Mouse (Mus musculus) kidney, postnatal 10 days (tissue): ENCODE results near the gene Naa60.
"Not testable (repeated sequence)": the region's sequence is repeated elsewhere in the genome, so short reads cannot be mapped to it uniquely, and the experiment has no call there.

ENCODE experiments used
- DNase-seq: peaks from one replicate; pipeline ENCODE4 v3.0.0; 2021; ENCODE audit warnings: mixed read lengths

Gene Naa60

DNA sequence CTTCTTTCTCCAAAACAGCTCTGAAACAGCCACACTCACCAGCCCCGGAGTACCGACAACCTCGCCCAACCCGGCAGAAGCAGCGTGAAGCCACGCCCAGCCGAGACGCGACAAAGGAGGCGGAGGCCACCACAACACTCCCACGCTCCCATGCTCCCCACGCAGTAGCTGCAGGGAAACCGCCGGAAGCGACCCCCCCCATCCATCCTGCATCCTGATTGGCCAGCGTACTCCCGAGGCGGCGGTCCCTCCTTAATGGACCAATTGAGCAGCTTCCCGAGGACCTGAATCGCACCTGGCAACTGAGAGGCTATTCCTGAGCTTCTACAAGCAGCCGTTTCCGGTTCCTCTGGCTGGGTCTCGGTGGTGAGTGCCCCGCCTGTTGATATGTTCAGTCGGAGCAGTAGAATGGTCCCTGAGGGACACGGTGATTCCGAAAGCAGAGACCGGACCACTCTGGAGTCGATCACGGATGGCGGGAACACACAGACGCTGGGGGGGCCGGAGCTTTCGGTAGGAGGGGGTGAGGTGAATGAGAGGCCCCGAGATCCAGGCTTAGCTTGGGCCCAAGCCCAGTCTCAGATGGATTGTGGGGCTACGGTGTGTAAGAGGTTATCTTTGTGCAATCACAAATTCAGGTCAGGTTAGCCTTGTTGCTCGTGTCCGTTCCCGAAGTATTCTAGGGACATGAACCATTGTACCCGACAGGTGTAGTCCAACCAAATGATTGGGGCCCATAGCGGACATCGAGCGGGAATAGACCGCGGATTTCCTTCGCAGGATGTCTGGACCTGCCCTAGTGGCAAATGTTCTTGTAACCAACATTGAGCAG, at the start of gene Naa60:
Naa60 (plus strand) TSS at position 160 of the 832 bp plus-strand sequence.
- DNase-seq = peak; percentile 96

- DNase-seq = no peak
Measured at GRCm38 (mm10) chr16:3828021-3828420, 44.2 kb upstream of the Naa60 start.

DNA sequence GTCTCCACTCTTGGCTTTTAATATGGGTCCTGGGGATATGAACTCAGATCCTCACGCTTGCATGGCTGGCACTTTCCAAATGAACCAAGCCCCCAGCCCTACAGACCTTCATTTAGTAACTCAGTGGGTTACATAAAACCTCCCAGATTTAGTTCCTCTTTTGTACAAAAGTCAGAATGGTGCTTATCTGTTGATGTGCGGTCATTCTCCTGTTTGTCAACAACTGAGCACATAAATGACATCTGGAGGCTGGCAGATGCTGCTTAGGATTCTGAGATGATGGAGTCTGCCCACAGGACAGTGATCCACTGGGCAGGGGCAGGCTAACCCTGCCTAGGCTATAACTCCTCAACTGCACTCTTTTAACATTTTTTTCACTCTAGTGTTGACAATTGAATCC, 42.4 kb upstream of the Naa60 start:
- no peak for DNase-seq

GRCm38 (mm10) chr16:3830588-3831109, 41.5 kb upstream of the Naa60 start, which contains the start of gene Olfr15:
Olfr15 (plus strand) TSS chr16:3830878.
- no peak for DNase-seq

DNA sequence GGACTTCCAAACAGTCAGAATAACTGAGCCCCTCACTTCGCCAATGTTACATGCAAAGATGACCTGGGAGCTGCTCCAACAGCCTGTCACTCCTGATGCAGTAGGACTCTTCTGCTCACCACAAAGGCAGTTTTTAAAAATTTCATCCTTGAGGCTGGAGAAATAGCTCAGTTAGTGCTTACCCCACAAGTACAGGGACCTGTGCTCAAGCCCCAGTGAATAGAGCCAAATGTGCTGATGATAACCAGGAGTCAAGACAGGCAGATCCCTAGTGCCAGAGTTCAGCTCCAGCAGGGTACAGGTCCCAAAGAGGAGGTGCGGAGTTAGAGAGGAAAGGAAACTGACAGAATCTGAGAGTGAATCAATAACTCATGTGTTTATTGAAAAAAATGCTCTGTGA, 36.7 kb upstream of the Naa60 start:
- no peak for DNase-seq

DNA sequence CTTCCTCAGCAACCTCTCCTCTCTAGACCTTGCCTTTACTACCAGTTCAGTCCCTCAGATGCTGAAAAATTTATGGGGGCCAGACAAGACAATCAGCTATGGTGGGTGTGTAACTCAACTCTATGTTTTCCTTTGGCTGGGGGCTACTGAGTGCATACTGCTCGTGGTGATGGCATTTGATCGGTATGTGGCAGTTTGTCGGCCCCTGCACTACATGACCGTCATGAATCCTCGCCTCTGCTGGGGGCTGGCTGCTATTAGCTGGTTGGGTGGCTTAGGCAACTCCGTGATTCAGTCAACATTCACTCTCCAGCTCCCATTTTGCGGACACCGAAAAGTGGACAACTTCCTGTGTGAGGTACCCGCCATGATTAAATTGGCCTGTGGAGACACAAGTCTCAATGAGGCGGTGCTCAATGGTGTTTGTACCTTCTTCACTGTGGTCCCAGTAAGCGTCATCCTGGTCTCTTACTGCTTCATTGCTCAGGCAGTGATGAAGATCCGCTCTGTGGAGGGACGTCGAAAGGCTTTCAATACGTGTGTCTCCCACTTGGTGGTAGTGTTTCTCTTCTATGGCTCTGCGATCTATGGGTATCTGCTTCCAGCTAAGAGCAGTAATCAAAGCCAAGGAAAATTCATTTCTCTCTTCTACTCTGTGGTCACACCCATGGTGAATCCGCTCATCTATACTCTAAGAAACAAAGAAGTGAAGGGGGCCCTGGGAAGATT, 32.9 kb upstream of the Naa60 start:
- DNase-seq = peak; percentile 51

DNA sequence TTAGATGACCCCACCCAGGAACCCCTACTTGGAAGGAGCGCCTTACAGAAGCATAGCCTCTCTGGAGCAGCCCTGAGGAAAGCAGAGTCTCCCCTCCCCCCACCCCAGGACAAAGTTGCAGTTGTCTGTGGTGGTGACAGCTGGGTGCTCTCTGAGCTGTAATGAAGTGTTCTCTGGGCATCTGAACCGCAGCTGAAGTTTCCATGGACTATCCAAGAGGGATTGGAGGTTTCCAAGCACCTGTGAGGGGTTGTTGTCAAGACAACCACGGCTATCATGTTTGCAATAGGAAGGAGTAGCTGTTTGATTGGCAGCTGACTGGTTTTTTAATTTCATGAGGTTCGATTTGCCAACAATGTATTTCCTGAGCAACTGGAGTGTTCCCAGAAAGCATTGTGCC, 29.2 kb upstream of the Naa60 start:
- no peak for DNase-seq

GRCm38 (mm10) chr16:3843796-3844195, 28.4 kb upstream of the Naa60 start:
- DNase-seq = no peak

DNA sequence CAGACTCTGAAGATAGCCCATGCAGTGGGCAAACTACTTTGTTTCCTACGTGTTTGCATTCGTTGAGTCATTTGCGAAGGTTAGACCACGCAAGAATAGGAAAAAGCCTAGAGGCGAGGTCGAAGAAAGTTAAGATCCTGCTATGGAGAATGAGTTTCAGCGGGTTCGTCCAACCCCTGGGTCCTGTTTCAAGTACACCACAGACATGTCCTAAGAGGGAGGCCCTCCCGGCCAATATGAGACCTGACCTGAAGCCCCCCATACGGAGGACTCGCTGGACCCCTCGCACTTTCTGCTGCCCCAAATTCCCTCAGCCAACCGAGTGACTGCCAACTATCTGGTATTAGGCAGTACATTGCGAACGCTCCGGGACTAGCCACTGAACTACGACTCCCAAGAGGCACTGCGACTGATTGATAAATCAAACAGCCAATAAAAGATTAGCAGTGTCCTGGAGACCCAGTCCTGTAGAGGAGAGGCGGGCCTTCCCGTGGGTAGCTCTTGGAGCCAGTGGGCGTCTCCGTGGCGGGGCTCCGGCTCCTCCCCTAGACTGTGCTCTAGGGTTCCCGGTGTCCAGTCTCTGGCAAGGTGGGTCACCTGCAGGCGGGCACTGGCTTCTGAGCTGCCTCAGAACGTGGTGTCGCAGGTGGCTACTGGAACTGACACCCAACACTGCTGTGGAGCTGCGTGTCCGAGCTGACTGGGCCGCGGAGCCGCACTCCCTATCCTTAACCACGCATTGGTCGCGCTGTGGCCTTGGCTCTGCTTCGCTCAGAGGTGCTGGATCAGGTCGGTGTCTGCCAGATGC, 25.3 kb upstream of the Naa60 start, which contains the start of gene Zfp174:
Zfp174 (plus strand) TSS at position 558 of the 808 bp plus-strand sequence.
- DNase-seq = peak; percentile 95

DNA sequence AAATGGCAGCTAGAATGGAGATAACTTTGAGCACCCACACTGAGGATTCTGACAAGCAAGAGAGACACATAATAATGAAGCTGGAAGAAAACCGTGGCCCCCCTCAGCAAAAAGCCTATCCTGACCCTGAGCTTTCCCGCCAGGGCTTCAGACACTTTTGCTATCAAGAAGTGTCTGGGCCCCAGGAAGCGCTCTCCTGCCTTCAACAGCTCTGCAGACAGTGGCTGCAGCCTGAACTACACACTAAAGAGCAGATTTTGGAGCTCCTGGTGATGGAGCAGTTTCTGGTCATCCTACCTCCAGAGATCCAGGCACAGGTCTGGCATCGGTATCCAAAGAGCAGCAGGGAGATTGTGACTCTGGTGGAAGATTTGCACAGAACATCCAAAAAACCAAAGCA, 24.3 kb upstream of the Naa60 start:
- peak; percentile 17 for DNase-seq

- DNase-seq = no peak
Measured at GRCm38 (mm10) chr16:3848416-3848815, 23.8 kb upstream of the Naa60 start.

- DNase-seq = not testable (repeated sequence)
Measured at GRCm38 (mm10) chr16:3851301-3851700, 20.9 kb upstream of the Naa60 start.

DNA sequence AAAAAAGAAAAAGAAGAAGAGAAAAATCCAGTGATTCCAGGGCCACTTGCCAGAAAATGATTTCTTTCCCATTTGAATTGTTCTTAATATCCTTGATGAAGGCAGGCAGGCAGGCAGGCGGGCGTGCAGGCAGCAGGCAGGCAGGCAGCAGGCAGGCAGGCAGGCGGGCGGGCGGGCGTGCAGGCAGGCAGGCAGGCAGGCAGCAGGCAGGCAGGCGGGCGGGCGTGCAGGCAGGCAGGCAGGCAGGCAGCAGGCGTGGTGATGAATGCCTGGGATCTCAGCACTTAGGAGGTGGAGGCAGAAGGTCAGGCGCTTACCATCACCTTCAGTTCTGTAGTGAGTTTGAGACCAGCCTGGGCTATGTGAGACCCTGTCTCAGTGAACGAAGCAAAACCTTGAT, 19.6 kb upstream of the Naa60 start:
- no peak for DNase-seq

GRCm38 (mm10) chr16:3854437-3855182, 17.6 kb upstream of the Naa60 start:
- DNase-seq = no peak

- no peak for DNase-seq
Measured at GRCm38 (mm10) chr16:3855776-3856175, 16.4 kb upstream of the Naa60 start.

- no peak for DNase-seq
Measured at GRCm38 (mm10) chr16:3859254-3859653, 12.9 kb upstream of the Naa60 start.

GRCm38 (mm10) chr16:3871815-3872214, 360 bp upstream of the Naa60 start:
- DNase-seq = no peak

GRCm38 (mm10) chr16:3876346-3876745, 4.2 kb downstream of the Naa60 start:
- DNase-seq = no peak

DNA sequence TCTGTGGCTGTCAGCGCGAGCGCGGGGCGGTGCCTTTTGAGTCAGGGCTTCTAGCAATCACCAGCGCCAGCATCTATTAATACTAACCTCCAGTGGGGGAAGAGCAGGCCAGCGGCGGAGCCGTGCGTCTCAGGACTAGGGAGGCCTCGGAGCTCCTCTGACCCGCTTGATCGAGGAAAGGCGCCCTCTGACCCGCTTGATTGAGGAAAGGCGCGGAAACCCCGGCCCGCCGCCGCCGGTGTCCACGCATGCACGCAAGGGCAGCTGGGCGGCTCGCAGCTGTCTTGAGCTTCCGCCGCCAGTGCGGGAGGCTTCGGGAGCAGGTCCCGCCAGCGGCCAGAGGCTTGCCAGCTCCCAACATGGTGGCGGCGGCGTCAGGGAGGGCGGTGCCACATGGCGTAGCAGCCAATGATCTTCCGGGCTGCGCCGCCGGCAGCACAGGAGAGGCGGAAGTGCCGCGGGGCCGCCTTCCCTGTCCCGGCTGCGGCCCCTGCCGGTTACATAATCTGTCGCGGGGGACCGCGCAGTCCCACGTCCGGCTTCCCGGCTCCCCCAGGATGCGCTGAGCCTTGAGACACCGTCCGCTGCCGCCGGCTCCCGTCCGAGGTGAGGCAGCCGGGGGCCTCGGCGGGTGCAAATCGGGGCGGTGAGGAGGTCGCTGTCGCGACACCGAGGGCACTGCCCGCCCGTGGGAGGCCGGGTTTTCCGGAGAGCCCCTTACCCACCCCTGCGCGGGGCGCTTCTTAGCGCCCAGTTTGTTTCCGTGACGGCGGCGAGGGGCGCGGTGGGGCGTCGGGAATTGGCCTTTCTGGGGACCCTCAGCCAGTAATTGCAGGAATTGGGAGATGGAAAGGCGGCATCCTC, 12.3 kb downstream of the Naa60 start, which contains the start of the genes Zfp597 and Gm20695:
Zfp597 (minus strand) TSS at position 361 of the 864 bp plus-strand sequence.
Gm20695 (plus strand) TSS at position 448 of the 864 bp plus-strand sequence.
- peak; percentile 97 for DNase-seq

- no peak for DNase-seq
Measured at GRCm38 (mm10) chr16:3885065-3885670, 13.0 kb downstream of the Naa60 start.
